Mouse (Mus musculus) retina, postnatal 7 days (tissue): ENCODE measurements around the gene Elp4.

ENCODE experiments used
- DNase-seq: peaks from one replicate; pipeline ENCODE4 v3.0.0-alpha.2; 2012; ENCODE audit warnings: low read depth, low spot score

Gene Elp4

DNA sequence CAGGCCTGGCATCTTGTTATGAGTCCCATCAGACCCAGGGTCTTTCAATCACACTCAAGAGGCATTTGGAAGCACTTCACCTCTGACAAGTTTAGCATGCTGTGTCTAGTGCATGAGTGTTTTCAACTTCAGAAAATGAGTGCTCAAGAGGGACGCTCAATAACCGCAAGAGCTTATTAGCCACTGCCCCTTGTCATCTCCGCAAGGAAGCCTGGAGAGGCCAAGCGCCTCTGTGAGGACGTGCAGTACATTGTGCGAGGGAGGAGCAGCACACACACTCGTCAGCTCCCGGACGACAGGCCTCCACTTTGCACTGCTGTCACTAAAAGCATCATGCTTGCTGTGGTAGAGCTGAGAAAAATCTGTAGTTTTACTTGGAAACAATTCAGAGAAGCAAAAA, 177.7 kb downstream of the Elp4 start:
- no peak for DNase-seq

- no peak for DNase-seq
These were observed 188.8 kb downstream of the Elp4 start for GRCm38 (mm10) chr2:105715409-105716115.

- DNase-seq = no peak
These were observed 193.9 kb downstream of the Elp4 start for GRCm38 (mm10) chr2:105710511-105710910.

DNA sequence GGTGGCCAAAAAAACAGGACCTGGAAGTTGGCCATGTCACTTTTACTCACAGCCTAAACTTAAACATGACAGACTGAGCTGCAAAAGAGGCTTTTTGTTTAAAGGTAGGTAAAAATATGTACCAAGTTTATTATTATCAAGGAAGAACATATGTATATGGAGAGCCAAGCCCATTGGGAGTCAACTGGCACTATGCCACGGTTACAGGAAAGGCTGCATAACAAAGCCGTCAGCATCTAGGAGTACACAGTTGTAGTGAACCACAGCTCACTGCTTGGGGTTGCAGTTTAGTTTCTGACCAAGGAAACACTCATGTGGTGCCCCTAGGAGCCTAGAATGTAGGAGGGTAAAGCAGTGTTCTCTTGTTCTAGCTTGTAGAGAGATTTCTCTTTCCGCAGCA, 195.2 kb downstream of the Elp4 start:
- DNase-seq = no peak

GRCm38 (mm10) chr2:105705320-105705719, 199.0 kb downstream of the Elp4 start:
- DNase-seq = no peak

GRCm38 (mm10) chr2:105702586-105702985, 201.8 kb downstream of the Elp4 start:
- DNase-seq = no peak

GRCm38 (mm10) chr2:105701781-105702180, 202.6 kb downstream of the Elp4 start:
- DNase-seq = no peak

DNA sequence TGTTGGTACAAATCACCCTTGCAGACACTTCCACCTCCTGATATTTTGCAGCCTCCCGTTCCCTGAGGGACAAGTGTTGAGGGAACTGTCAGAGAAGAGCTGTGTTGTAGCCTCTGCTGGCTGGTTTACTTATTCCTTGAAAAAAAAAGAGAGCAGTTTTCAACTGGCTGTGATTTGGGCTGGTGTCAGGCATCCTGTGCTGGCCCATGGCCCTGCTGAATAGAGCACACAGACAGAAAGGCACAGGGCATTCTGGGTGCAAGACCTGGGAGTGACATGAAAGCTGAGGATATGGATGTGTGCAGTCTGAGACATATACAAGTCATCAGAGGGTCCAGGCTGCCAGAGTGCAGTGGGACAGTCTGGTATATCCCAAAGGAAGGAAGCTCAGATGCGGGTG, 205.7 kb downstream of the Elp4 start:
- DNase-seq = no peak

- no peak for DNase-seq
These were observed 206.6 kb downstream of the Elp4 start for GRCm38 (mm10) chr2:105697741-105698140.

GRCm38 (mm10) chr2:105691296-105691695, 213.1 kb downstream of the Elp4 start:
- DNase-seq = no peak

GRCm38 (mm10) chr2:105689771-105690639, 214.4 kb downstream of the Elp4 start:
- no peak for DNase-seq

DNA sequence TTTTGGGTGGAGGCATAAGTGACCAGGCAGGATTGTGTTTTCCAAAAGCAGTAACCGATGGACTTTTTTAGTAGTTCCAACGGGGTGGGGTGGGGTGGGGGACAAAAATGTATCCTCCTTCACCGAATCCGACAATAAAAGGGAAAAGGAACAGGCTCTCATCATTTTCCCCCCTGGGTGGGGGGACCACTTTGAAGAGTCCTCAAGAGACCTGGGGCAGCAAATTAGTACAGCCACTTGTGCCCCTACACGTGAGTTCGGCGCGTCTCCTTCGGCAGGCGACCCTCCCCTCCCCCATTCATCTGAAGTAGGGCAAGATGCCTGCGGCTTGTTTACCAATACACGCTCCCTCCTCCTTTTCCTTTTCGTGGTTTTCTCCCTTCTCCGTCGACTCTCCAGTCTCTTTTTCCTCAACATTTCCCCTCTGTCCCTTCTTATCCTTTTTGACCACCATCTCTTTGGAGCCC, 215.0 kb downstream of the Elp4 start:
- DNase-seq = no peak

DNA sequence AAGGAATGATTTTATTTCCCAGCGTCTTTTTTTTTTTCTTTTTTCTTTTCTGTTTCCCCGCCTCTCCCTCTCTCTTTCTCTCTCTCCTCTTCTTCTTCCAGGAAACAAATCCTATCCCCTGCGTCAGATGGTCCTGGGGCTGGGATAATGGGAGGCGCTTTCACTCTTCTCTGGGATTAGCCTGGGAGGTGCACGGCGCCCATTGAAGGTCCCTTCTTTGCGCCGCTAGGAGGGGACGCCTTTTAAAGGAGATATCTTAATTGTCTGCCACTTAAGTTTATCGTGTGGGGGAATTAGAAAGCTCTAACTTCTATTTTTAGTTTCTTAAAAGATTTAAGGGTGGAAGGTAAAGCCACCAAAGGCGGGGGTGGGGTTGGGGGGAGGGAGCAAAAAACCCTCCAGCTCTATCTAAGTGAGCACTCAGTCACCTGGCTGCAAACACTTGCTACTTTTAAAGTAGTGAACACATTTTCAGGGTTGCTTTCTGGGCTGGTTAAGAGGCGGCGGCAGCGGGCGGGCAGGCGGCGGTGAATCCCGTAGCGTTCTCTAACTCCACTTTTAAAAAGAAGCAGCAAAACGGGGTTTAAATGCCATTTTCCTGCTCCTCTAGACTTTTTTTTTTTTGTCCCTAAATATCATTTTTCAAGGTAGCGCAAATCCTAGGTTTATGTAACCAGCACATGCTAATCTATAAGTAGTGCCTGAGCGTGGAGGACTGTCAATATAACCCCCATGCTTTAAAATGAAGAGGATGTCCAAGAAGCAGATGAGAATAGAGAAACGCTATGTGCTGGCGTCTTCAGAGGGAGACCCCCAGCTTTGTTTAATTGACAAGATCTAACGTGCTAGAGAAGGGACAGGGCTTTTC, 215.7 kb downstream of the Elp4 start:
- no peak for DNase-seq

- no peak for DNase-seq
These were observed 216.4 kb downstream of the Elp4 start for GRCm38 (mm10) chr2:105688011-105688410.

DNA sequence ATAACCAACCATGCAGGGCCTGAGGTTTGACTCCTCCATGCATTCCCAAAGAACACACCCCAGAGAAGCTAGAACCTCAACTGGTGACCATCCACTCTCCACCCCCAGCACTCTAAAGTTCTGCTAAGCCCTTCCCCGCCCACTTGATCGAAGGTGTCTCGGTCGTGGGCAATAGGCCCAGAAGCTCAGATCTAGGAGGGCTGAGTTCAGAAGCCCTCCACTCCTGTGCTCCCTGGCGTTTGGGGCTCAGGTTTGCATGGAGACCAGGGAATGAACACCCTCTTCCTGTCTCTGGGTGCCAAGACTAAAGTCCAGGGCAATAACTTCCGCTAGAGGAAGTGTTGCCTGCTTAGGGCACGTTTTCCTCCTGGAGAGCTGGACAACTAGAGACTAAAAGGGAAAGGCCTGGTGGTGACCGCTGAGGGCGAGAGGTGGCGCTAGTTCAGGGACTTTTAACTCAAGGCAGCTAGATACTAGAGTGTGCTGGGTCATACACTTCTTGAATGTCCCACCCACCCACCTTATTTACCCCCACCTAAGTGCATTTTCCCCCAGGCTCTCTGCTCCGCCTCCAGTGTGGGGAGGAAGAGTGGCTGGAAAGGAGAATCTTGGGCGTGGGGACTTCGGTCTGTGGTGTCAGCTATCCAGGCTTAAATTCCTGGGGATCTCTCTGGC, 216.9 kb downstream of the Elp4 start:
- DNase-seq = no peak

DNA sequence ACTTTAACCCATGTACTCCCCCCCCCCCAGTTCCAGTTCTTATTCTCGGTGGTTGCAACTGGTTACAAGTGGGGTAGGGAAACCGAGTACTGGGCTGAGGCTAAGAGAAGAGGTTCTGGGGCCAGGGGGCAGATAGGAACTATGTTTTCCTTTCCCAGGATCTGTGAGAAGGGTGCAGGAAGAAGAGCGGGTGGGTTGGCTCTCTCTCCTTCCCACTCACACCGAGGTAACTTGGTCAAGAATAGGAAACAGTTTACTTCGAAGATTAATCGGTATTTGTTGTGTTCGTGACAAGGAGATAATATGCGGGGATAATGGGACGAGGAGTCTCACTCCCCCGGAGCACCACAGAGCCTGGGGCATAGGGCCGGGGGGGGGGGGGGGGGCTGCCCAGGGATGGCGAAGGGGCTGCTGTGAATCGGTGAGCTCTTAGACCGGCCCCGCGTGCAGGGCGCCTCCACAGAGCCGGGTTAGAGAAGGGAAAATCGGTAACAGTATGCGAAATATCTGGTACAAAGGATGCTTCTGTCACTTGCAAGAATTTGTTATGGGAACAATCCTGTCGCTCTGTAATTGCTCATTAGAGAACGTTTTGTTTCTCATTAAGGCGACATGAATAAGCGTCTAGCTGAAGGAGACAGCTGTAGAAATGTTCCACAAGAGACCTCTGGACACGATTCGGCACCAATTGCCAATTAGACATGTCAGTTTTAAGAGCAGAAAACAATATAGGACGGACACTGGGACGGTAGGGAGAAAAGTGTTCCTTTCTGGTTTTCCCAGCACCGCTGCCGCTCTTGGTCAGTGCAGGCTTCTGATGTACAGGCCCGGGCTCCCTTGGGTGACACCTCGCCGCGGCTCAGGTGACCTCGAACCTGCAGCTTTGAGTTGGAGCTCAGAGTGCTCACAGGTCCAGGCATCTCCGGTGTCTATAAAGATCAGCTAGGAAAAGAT, 217.7 kb downstream of the Elp4 start:
- DNase-seq = no peak

DNA sequence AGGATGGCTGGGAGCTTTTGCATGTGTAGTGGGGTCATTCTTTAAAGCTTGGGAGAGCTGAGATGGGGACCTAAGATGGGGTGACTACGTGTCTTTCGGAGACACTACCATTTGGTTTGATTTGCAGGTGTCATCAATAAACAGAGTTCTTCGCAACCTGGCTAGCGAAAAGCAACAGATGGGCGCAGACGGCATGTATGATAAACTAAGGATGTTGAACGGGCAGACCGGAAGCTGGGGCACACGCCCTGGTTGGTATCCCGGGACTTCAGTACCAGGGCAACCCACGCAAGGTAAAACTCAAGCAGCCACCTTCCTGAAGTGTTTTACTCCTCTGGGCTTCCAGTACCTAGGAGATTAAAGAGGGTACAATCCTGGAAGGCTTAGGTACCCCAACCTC, 218.7 kb downstream of the Elp4 start:
- no peak for DNase-seq

GRCm38 (mm10) chr2:105684991-105685650, 219.2 kb downstream of the Elp4 start:
- no peak for DNase-seq

- DNase-seq = no peak
These were observed 220.5 kb downstream of the Elp4 start for GRCm38 (mm10) chr2:105683771-105684410.
